Mouse (Mus musculus): ENCODE data around the gene Olfm1.

Gene Olfm1

DNA sequence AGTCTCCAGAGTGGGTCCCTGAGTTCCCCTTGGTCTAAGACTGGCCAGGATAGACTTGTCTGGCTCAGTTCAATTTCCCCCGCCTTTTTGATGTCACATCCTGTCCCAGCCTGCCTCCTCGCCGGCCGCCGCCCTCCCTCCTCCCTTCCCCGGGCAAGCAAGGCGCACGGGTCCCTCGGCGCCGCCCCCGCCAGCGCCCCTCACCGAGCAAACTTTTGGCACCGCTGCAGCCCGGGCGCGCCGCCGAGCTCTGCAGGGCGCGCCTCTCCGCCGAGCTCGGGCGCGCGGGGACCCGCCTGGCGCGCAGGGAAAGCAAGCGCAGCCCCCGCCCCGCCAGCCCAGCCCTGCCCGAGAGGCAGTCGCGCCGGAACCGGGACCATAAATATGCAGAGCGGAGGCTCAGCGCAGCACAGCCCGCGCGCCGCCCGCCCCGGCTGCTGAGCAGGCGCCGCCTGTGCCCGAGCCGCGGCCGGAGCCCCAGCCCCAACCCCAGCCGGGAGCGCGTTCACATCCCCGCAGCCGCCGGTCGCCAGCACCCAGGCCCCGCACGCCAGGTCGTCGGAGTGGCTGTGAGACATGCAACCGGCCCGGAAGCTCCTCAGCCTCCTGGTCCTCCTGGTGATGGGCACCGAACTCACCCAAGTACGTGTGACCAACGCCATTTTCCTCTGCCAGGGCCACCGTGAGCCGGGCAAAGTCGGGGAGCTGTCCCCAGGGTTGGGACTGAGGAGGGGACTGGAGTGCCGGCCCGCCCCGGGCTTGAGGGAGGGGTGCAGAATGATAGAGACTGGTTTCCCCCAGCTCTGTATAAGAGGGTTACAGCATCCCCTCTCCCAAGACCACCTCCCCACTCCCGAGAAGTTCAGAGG, at the start of gene Olfm1:
Gene Olfm1 (plus strand): TSS at position 172 of the 869 bp plus-strand sequence.
- no peak for DNase-seq (ENCODE audit: low read depth, low spot score)

DNA sequence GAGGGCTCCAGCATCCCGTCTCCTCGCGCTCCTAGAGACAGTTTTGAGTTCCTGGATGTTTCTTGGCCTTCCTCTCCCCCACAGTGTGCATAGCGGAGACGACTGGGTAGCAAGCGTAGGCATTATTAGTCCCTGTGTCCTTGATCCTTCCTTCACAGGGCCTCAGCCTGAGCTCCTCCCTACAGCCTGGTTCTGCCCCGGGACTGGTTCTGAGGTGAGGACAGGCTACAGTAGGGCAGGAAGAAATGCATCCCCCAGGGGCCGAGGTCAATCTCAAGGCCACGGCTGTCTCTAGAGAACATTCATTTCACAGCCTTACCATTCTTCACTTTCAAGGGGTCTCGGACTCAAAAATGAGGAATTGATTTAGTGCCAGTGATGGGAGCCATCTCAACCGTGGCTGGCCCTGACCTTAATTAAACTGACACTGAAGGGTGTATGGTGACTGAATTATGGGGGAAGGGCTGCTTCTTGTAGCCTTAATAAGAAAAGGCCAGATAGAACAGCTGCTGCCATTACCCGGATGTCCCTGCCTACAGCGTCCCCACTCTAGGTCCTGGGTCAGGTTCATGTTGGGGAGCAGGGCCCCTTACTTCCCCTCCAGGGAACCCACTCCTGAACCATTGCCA, 49.3 kb upstream of the Olfm1 start:
- no peak for DNase-seq (ENCODE audit: low read depth, low spot score)

DNA sequence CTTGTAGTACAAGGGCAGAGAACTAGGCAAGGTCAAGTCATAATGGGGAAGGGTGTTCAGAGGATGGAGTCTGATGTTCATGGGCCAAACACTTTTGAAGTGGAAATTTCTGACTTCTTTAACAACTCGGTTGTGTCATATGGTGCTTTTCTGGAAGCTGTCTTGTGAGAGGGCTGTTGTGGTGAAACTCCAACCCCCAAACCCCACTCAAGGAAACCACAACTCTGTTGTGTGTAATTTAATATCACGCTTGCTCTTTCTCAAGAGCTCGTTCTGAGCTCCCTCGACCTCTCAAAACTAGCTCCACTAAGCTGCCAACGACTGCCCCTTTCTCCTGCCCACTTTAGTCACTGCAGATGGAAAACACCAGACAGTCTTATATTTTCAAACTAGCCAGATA, 47.1 kb upstream of the Olfm1 start:
- DNase-seq (ENCODE audit: low read depth, low spot score), result no peak

DNA sequence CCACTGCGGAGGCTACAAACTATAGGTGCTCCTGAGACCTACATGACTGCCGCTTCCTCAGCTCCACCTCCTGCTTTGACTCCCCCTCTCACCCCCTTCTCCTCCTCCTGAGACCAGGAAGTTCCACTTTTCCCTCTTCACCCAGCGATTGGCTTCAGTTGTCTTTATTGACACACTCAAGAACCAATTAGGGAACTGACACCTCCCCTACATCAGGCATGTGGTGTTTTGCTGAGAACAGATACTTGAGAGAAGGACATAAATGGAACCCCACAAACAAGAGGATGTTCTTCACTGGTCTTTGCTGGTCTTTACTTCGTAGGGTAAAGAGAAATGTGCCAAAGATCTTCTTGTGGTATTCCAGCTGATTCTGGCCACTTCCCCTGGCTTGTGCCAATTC, 46.6 kb upstream of the Olfm1 start:
- no peak for DNase-seq (ENCODE audit: low read depth, low spot score)

DNA sequence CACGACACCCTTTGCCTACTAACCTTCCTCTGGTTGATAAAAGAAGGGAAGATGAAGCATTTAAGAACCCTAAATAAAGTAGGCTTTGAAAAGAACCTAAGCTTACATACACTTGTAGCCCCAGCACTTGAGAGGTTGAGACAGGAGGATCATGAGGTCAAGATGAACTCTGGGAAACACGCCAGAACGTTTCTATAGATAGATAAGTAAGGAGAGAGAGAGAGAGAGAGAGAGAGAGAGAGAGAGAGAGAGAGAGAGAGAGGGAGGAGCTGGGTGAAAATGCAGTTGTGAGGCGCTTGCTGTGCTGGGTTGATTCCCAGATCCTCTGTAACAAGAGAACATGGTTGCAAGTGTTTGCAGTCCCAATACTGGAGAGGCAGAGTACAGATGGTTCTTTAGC, 46.1 kb upstream of the Olfm1 start:
- DNase-seq (ENCODE audit: low read depth, low spot score), result no peak

DNA sequence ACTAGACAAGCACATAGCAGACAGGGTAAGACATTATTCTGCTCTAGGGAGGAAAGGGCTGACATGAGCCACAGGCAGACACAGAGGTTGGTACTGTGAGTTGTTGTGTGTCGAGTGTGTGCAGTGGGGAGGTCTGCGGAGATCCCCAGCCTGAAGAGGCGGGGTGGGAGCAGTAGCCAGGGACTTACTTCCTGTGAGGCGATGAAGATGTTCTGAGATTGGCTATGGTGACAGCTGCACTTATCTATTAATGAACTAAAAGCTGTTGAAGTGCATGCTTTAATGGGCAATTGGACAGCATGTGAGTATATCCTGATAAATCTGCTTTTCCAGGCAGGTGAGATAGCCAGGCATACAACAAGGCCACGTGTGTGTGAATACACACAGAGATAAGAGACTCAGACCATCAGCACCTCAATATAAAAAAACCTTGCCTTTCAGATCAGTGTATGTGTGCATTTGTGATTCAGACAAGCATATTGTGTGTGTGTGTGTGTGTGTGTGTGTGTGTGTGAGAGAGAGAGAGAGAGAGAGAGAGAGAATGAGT, 45.5 kb upstream of the Olfm1 start:
- no peak for DNase-seq (ENCODE audit: low read depth, low spot score)

DNA sequence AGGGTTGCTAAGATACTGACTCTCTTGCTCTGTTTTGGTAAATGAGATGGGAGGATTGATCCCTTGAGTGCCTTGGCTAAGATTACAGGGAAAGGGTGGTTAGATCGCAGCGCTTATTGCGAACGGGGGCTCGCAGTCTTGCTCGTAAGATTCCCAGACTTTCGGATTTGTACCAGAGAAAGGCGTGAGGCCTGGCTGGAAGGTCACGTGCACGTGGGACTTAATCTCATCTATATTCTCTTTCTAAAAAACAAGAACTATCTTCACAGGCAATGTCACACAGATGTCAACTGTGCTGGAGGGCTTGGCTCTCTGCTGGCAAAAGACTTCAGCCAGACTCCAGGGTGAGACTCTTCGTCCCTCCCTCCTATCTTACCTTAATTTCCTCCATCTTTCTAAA, 43.1 kb upstream of the Olfm1 start:
- DNase-seq (ENCODE audit: low read depth, low spot score), result no peak

DNA sequence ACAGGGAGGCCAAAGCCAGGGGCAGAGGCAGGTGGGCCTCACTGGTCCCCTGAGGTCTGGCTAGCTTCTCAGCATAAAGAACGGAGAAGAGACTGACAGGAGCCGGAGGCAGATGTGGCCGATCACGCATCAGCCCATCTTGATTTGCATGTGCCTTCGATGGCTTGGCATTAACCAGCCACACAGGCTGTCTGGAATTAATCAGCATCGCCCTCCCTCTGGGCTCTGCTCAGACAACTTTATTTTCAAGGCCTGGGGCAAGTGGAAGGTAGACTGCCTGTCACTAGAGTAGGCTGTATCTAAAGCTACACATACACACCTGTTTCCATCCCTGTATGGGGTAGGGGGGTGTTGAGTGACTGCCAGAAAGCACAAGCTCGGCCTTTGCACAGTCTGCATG, 32.2 kb upstream of the Olfm1 start:
- peak; percentile 55 for DNase-seq (ENCODE audit: low read depth, low spot score)

DNA sequence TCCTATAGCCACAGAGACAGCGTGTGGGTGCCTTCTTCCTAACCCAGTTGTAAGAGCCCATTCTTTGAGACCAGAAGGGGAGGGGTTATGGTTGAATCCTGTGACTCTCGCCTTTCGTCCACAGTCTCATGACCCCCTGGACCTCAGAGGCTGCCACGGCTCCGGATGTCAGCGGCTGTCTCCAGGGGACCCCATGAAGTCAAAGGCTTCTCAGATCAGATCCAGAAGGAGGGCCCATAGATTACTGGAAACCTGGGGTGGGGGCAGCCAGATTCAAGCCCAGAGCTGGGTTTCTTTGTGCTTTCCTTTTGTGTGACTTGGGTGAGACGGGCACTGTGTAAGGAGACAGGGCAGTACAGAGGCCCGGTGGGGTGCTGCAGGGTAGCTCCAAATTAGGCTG, 27.2 kb upstream of the Olfm1 start:
- DNase-seq (ENCODE audit: low read depth, low spot score), result no peak

DNA sequence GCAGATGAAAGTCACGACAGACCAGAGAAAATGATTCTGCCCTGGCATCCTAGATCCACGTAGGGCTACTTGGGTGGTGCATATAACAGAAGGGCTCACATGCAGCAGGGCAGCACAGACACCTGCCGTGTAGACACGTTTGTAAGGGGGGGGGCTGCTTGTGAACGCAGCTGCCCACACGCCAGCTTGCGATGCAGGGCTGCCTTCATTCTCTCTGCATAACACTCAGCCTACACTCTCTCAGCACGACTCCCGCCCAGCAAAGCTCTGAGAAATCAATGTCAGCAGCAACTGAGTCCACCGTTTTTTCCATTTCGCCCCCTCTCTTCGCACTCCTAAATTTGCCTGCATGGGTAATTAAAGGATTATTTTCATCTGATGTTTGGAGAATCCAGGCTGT, 23.5 kb upstream of the Olfm1 start:
- no peak for DNase-seq (ENCODE audit: low read depth, low spot score)

DNA sequence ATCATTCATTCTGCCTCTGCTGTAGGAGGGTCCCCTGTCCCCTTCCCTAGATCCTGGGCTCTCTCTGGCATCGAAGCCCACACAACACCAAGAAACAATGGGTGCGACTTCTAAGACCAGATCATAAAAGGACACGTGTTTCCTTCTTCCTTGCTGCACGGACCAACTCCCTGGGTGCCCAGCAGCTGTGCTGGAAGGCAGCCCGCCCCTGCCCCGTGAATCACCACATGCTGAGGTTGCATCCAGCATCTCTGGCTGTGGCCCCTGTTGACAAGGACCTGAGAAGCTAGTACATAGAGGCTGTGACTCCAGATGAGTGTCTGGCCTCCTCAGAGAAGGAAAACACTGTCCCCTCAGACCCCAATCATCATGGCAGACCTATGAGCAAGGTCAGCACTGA, 20.8 kb upstream of the Olfm1 start:
- no peak for DNase-seq (ENCODE audit: low read depth, low spot score)

DNA sequence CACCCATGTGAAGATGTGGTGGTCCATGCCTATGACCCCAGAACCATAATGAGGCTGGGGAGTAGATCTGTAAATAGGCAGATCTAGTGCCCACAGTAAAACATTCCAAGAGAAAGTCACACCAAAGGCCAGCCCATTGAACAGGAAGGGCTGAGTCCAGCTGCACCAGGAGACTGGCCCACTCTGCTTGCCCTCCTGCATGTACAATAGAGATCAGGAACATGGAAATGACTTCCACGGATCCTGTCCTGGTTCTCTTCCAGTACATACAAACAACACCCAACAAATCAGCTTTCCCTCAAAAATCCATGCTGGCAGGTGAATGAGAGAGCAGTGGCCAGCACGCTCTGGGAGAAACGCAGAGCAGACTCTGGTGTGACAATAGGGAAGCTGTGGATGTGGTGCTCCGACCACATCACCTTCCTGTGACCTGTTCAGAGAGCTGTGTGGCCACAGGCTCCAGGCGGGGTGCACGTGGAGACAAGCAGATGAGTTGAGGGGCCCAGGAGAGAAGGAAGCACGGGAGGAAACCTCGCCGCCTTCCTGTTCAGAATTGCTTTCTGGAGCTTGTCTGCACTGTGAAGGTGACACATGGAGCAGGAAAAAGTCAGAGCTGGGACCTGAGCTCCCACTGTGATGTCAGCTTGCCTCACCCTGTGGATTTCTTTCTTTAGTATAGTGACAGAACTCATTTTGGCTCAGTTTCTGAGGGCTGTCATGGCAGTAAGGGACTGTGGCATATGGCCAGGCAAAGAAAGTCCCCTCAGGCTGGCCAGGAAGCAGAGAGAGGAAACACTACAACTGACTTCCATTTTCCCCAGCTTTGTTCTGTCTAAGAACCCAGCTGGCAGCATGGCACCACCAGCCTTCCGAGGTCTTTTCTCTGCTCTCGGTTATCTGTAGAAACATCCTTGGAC, 19.3 kb upstream of the Olfm1 start:
- no peak for DNase-seq (ENCODE audit: low read depth, low spot score)

DNA sequence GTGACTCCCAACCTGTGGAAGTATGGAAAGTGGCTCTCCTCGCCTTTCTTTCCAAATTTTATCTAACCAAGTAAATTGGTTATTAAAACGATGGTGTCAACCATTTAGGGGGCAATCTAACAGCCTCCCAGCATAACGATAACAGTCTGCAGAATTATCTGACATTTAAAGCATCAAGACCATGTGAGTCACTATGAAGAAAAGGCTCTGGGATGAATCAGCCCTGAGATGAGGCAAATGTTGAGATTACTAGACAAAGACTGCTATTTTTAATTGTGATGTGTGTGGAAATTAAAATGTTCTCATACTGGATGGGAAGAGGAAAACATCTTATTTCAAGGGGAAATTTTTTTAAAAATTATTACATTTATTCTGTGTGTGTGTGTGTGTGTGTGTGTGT, 18.4 kb upstream of the Olfm1 start:
- DNase-seq (ENCODE audit: low read depth, low spot score), result no peak

DNA sequence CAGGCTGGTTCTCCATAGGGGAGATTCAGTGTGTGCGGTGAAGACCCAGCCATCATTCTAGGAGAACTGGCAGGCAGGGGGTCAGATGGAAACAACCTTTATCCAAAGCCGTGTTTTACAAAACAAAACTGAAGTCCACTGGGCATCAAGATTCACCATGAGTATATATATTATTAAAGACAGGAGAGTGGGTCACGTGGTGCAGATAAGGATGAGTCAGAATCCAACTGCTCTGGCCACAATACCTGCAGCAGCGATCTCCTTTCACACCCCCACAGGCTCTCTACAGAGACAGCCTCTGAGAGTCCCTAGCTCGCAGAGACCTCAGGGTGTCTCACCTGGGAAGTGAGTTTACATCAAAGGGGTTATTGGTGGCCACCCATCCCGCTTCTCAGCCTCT, 14.2 kb upstream of the Olfm1 start:
- DNase-seq (ENCODE audit: low read depth, low spot score), result no peak

DNA sequence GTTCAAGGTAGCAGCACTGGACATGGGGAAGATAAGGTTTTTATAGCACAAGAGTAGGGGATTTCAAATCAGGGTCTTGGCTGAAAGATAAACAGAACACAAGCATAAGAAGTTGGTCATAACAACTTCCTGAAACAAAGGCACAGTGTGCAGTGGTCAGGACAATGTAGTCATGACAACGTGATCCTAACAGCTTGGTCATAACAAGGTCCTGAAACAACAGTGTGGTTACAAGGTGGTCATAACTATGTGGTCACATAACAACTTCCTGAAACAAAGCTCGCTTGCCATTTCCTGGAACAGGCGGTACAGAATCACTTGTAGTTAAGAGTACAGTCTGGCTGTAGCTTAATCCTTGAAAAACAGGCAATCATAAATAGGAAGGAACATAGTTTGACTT, 12.7 kb upstream of the Olfm1 start:
- DNase-seq (ENCODE audit: low read depth, low spot score), result peak; percentile 14

DNA sequence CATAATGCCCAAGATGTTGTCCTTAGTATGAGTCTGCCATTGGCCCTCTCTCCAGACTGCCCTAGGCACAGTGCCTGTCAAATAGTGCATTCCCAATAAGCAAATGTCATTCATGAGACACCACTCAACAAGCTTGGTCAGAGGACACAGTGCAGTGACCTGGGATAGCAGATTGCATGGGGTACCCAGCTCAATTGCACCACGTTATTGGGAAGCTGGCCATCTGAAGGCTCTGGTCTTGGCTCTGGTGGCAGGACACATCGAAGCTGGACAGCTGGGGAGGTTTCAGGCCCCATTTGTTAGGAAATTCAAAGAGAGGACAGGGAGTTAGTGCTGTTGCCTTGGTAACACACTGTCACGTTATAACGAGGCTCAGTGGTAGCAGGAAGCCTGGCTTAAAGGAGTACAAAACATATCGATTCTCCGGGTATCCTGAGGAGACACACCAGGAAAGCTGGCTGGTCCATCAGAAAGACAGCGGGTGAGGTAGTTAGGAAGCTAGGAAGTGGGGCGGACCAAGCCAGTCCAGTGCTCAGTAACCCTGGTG, 4.3 kb upstream of the Olfm1 start:
- no peak for DNase-seq (ENCODE audit: low read depth, low spot score)

DNA sequence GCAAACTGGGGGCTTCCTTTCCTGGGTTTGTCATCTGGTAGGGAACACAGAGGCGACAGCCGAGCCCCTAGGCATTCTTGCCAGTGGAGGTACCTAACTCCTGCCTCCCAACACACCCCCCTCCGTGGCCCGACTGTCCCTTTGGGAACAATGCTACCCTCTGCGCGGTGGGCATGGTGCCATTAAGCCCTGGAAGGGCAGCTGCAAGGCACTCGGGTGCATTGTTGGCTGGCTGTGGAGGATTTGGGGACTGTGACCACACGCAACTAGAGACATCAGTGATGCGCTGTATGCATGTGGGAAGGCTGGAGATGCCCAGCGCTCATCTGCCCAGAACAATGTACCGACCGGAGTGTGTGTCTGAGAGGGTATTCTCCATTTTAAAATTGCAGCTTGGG, 897 bp downstream of the Olfm1 start:
- no peak for DNase-seq (ENCODE audit: low read depth, low spot score)

DNA sequence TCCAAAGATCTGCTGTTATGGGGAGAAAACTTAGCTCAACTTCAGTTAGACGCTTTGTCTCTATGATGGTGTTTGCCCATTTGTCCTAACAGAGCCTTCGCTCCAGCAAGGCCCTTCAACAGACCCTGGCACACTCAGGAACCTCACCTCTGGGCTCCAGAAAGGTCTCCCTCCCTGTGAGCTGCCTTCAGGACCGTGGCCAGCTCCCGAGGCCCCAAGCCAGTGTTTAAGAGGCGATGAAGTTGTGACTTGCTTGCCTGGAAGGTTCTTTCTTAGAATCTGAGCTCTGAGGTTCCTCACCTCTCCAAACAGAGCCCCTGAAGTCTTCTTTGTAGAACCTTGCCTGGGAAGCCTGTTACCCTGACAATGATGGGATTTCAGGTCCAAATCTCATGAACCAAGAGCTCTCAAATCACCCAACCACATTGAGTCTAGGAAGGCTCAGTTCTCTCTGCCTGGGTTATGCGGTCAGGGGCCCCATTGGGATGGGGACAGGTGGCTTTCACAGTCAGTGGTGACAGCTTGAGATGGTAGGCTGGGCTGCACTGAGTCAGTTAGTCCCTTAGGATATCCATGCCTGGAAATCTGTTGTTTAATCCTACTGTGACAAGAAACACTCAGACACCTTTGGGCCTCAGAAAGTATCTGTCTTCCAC, 2.3 kb downstream of the Olfm1 start:
- peak; percentile 53 for DNase-seq (ENCODE audit: low read depth, low spot score)

DNA sequence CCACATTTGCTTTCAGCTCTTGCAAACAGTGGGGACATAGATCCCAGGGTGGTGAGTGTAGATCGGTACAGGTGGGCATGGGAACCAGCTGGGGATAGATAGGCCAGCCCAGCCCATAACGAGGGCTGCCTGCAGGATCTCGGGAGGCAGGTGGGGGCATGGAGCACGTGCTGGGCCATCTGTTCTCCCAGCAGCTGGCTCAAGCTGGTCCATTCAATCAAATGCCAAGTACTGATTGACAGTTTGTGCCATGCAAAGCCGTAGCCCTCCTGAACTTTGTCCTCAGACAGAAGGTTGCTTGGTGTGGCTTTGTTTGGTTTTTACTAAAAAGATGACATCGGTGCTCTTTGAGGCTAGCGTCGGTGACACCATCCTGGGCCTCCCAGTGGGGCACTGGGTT, 2.9 kb downstream of the Olfm1 start:
- no peak for DNase-seq (ENCODE audit: low read depth, low spot score)

DNA sequence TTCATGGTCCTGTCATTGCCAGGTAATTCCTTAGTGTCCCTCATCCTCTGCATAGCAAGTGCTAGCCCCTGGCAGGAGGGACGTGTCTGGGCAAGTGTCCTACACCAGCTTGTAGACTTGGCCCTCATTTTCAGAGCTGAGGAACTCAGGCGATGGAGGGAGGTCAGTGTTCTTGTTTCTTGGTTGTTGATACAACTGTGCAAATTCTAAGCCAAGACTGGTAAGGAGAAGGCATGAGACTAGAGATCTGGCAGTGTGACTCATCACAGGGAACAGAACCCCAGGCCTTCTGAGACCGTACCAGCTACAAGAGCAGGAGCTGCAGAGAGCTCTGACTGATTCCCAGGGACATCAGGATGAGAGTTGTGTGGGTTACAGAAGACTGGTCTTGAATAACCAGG, 8.6 kb downstream of the Olfm1 start:
- no peak for DNase-seq (ENCODE audit: low read depth, low spot score)

DNA sequence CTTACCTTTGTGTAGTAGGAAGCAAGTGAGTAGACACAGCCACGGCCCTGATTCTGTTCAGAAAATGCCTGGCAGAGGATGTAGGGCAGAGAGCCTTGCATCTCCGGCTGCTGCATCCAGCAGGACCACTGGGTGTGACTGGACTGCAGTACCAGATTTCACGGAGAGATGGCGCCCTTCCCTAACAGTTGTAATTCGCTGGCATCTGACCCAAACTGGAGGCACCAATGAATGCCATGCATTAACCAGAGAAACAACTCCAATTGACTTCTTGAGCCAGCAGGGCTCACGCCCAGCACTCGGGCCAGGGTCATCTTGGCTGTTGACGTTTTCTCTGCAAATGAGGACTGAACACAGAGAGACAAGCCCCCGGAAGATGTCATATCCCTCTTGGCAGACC, 11.4 kb downstream of the Olfm1 start:
- DNase-seq (ENCODE audit: low read depth, low spot score), result peak; percentile 92
